Mouse (Mus musculus): ENCODE data around the gene Nckap5.

DNA sequence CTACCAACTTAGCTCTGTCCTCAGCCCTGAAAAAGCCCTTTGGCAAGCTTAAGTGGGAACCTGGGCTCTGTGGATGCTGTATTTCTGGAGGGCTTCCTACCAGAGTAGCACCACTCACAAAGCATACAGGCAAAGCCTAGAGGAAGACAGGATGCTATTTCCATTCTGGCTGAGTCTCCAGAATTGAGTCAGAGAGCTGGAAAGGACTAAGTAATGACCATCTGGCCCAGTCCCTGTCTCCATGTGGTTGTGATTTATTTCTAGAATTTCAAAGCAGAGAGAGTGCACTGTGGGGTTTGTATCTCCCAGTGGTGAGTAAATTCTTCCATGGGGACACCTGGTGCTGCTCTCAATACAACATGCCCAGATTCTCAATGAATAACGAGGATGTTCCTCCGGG lies 174.4 kb downstream of the Nckap5 start:
- TF ChIP-seq CTCF (IDR thresholded peaks at IDR 0.05; ENCODE audit: low read depth, low read length) (no peak), POLR2A (IDR thresholded peaks at IDR 0.05; ENCODE audit: extremely low read depth, insufficient read depth, low read length) (no peak)

All from liver, adult 2 months (tissue).